Mouse (Mus musculus) neutrophil, adult 65 days (primary cell): ENCODE measurements around the gene Corin. TPM values are rescaled to one million over a fixed set of nuclear protein-coding genes. Genes with fewer than 3 reads are reported as not detected.

Experiments
- total RNA-seq: library from RNA; stranded (reverse); gene quantifications from 2 replicates; pipeline ENCODE4 v1.2.4, GENCODE M21; 2023

The Corin gene
- total RNA-seq, result not detected in 2 replicates

DNA sequence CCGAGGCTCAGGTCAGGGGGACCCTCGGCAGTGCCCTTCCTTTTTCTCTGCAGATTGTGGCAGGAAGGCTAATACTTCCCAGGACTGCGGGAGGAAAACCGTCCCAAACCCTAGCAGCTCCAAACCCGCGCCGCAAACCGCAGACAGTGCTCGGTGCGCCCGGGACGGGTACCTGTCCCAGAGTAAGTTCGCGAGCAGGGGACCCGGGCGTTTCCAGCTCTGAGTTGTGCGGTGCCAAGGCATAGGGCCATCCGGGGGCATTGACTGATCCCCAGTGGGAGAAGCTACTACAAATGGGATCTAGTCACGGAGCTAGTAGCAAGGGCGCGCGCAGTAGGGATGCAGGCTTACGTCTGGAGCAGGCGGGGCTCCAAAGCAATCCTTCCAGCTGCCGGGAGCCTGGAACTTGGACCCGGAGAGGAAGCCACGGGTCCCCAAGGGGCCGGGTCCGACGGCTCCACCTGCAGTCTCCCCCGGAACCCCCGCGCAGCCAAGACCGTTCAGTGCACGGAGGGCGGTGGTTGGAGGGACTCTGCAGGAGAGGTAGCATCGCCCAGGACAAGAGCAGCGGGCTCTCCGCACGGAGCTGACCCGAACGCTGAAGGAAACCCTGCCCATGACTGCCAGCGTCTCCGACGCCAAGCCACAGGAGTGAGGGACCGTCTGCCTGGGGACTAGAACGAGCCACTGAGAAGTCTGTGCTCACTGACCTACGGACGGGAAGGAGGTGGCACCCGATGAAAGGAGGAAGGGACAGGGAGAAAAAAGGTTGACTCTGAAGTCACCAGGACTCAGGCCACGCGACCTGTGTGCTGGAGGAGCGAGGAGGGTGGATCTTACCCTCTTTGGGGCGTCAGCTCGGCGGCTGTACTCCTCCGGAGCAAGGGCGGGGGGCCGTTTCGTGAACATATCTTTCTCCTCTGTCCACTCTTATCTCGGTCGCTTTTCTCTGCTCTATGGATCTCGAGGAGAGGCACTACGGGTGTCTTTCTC lies at the start of gene Corin:
TSS of gene Corin (minus strand) at position 943 of the 993 bp plus-strand sequence.

Other genes starting within 250 kb of the Corin start
- 9.3 and 11.7 TPM in 2 replicates for gene Nfxl1, start 55.2 kb upstream of the Corin start, total RNA-seq
- not detected in 2 replicates for gene Zar1, start 76.8 kb upstream of the Corin start, total RNA-seq
- not detected in 2 replicates for gene Gm5868, start 83.1 kb upstream of the Corin start, total RNA-seq
- not detected in 2 replicates for gene Cnga1, start 139.8 kb upstream of the Corin start, total RNA-seq
- gene Nipal1, start 143.3 kb upstream of the Corin start, total RNA-seq, result not detected in 2 replicates
- gene Txk, start 248.3 kb upstream of the Corin start, total RNA-seq, result 0.20 and 1.1 TPM in 2 replicates